Mouse (Mus musculus) liver, embryonic 14.5 days (tissue): ENCODE measurements around the gene Shcbp1l.

ENCODE experiments used
- CTCF ChIP-seq: IDR thresholded peaks from 2 replicates; pipeline ENCODE4 v1.5.1; 2016; ENCODE audit warnings: antibody characterized with exemption, low read depth, control low read depth
- EP300 ChIP-seq: IDR thresholded peaks from 2 replicates; pipeline ENCODE4 v1.6.1; 2016; ENCODE audit warnings: antibody characterized with exemption, low read depth

DNA sequence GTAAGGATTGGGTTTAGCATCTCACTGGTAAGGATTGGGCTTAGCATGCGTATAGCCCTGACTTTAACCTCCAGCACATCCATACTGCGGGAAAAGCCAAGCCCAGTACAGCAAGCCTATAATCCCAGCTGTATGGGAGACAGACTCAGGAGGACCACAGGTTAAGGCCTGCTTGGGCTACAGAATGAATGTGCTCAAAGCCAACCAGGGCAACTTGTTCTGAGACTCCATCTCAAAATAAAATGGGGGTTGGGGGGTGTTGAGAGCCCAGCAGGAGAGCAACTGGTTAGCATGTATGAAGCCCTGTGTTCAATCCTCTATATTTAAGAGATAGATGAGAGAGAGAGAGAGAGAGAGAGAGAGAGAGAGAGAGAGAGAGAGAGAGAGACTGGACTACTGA, 66.4 kb downstream of the Shcbp1l start:
- TF ChIP-seq CTCF, result no peak
- no peak for TF ChIP-seq EP300
